Mouse (Mus musculus) E14TG2a.4 (cell line): ENCODE results near the gene Atf4.

Source experiments
- CTCF ChIP-seq: conservative IDR thresholded peaks from 2 replicates; pipeline ENCODE4 v1.5.1; 2014; ENCODE audit warnings: low read length
- POU5F1 ChIP-seq: IDR thresholded peaks from 2 replicates; pipeline ENCODE4 v1.6.1; 2014; ENCODE audit warnings: low read length, borderline replicate concordance

DNA sequence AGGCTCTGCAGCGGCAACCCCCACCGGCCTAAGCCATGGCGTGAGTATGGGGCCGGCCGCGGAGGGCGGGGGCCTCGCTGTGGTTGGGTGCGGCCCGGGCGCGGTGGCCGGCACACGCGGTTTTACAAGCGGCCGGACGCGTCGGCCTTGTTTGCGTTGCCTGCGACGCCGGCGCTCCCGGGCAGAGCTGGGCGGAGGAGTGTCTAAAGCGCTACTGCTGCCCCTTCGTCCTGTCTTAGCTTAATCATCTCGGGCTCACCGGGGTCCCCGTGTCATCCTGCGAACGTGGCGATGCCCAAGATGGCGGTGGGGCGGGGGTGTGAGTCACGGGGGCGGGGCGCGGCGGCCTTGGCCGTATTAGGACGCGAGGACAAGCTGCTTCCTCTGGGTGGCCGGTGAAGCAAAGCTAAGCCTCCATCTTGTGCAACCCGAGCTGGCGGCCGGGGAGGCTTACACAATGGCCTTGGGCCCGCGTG, 700 bp downstream of the Atf4 start:
- TF ChIP-seq CTCF (no peak), POU5F1 (no peak)
